In the genomic region with DNA sequence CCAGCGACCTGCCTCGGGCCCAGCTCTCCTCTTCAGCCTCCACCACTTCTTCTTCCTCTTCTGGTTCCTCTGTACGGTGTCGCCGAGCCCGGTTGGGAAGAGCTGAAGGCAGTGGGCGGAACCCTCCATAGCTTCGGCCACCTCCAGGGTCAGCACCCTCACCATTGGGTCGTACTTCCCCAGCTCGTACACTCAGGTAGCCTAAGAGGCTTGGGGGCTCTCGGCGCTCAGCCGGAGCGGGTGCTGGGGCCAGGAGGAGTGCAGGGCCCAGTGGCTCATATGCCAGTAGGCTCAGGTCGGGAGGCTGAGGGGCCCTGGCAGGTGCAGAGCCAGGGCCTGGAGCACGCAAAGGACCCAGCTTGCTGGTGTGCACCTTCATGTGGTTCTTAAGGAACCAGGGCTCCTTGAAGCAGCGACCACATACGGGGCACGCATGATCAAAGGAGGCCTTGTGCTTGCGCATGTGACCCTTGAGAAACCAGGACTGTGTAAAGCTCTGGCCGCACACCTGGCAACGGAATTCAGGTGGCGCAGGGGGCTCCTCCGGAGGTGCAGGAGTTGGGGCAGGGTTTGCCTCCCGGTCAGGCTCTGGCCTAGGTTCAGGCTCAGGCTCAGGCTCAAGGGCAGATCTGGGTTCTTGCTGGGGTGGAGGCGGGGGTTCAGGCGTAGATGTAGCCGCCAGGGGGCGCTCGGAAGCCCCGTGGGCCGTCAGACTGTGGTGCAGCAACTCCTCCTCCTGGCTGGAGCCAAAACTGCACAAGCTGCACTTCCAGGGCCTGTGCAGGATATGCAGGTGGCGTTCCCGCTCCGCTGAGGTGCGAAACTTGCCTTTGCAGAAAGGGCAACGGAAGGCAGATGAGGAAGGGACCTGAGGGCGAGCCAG, we compare ENCODE assay signal across 8 mouse cellular contexts. TPM values are rescaled to one million over a fixed set of nuclear protein-coding genes. Genes with fewer than 3 reads are reported as not detected.
DNase-seq lines count a peak whose midpoint lies in the region; ATAC-seq and TF ChIP-seq lines count a peak whose summit lies in the region.

No protein-coding gene starts in this region.

- H3K36me3 ChIP-seq in C2C12 (ENCODE audit: control insufficient read depth, insufficient read depth) = peaks cover 34% of the 10 kb centered on the region
- peaks cover 22% of the 10 kb centered on the region for H3K36me3 ChIP-seq in heart, embryonic 11.5 days (ENCODE audit: control insufficient read depth, insufficient read depth, low read length)
- peaks cover 56% of the 10 kb centered on the region for H3K36me3 ChIP-seq in kidney, embryonic 15.5 days
- H3K36me3 ChIP-seq in liver, embryonic 11.5 days (ENCODE audit: control insufficient read depth, insufficient read depth, low read length) = peaks cover 27% of the 10 kb centered on the region

- H3K79me3 ChIP-seq in C2C12 (ENCODE audit: low read depth) = no peaks in the 10 kb centered on the region

- peaks cover 51% of the 10 kb centered on the region for H3K4me1 ChIP-seq in heart, embryonic 11.5 days (ENCODE audit: control insufficient read depth, insufficient read depth, low read length)
- peaks cover 81% of the 10 kb centered on the region for H3K4me1 ChIP-seq in kidney, embryonic 15.5 days
- H3K4me1 ChIP-seq in liver, embryonic 11.5 days (replicated peaks; ENCODE audit: control insufficient read depth, insufficient read depth, low read length) = peaks cover 19% of the 10 kb centered on the region

- H3K9me3 ChIP-seq in heart, embryonic 11.5 days (replicated peaks; ENCODE audit: control insufficient read depth, low read length) = no peaks in the 10 kb centered on the region
- no peaks in the 10 kb centered on the region for H3K9me3 ChIP-seq in kidney, embryonic 15.5 days (replicated peaks)
- no peaks in the 10 kb centered on the region for H3K9me3 ChIP-seq in liver, embryonic 11.5 days (ENCODE audit: control insufficient read depth, low read length)

- peak; percentile 99 for TF ChIP-seq CTCF in C2C12 (IDR thresholded peaks at IDR 0.05; ENCODE audit: control insufficient read depth, insufficient read depth, insufficient read length)

- no peak overlapping the region for H3ac ChIP-seq in C2C12 (ENCODE audit: control insufficient read depth, insufficient read length, low read depth)

- H3K4me3 ChIP-seq in C2C12 (ENCODE audit: insufficient read depth, poor library complexity, severe bottlenecking) = no peak overlapping the region
- no peak overlapping the region for H3K4me3 ChIP-seq in heart, embryonic 11.5 days (ENCODE audit: low read depth, low read length)
- H3K4me3 ChIP-seq in kidney, embryonic 15.5 days (replicated peaks) = 0 out of 2 replicates have a peak overlapping the region, but pooled peaks have one; percentile 3
- H3K4me3 ChIP-seq in liver, embryonic 11.5 days (ENCODE audit: low read depth, low read length) = no peak overlapping the region

- H3K79me2 ChIP-seq in C2C12 (ENCODE audit: control insufficient read depth, insufficient read depth) = no peaks in the 10 kb centered on the region

- H3K9ac ChIP-seq in heart, embryonic 11.5 days (ENCODE audit: low read depth, low read length) = no peak overlapping the region
- H3K9ac ChIP-seq in kidney, embryonic 15.5 days = no peak overlapping the region
- 0 out of 2 replicates have a peak overlapping the region, but pooled peaks have one; percentile 16 for H3K9ac ChIP-seq in liver, embryonic 11.5 days (ENCODE audit: low read depth, low read length)

- WGBS in heart, embryonic 11.5 days (ENCODE audit: insufficient replicate concordance) = 61% methylated on average over 36 of the region's 38 CpGs
- WGBS in kidney, embryonic 15.5 days = 49% methylated on average over 38 of the region's 38 CpGs
- WGBS in liver, embryonic 11.5 days = 55% methylated on average over 38 of the region's 38 CpGs

- ATAC-seq in erythroblast, adult 5-6 weeks (replicated peaks; ENCODE audit: low FRiP score, poor library complexity, severe bottlenecking) = peak; percentile 90
- ATAC-seq in heart, embryonic 11.5 days (replicated peaks; ENCODE audit: insufficient number of reproducible peaks, low FRiP score, low TSS enrichment) = peak; percentile 12; the same call in 1 of the 2 replicates
- ATAC-seq in kidney, embryonic 15.5 days (replicated peaks; ENCODE audit: low FRiP score) = peak; percentile 38
- ATAC-seq in liver, embryonic 11.5 days (replicated peaks; ENCODE audit: low FRiP score) = peak; percentile 83

- DNase-seq in brain, adult 2 months (ENCODE audit: low read depth, low spot score) = peak; percentile 97
- peak; percentile 86 for DNase-seq in liver, embryonic 11.5 days (ENCODE audit: low spot score)
- DNase-seq in naive thymus-derived CD4-positive, alpha-beta T cell, adult 2 months (ENCODE audit: low read depth) = peak; percentile 96
- peak; percentile 90 to 98 for DNase-seq in spleen, postnatal 4 days (ENCODE audit: low spot score in 2 of 2)

- peak overlapping the region; percentile 21 for H3K4me2 ChIP-seq in heart, embryonic 11.5 days
- H3K4me2 ChIP-seq in kidney, embryonic 15.5 days = peak overlapping the region; percentile 41
- peak overlapping the region; percentile 51 for H3K4me2 ChIP-seq in liver, embryonic 11.5 days

- no peaks in the 10 kb centered on the region for H3K27me3 ChIP-seq in C2C12 (ENCODE audit: control insufficient read depth, insufficient read depth, insufficient read length)
- no peaks in the 10 kb centered on the region for H3K27me3 ChIP-seq in heart, embryonic 11.5 days (ENCODE audit: control insufficient read depth, insufficient read depth, low read length)
- H3K27me3 ChIP-seq in kidney, embryonic 15.5 days = no peaks in the 10 kb centered on the region
- 0 out of 2 replicates have a peak, but pooled peaks cover 3% of the 10 kb centered on the region for H3K27me3 ChIP-seq in liver, embryonic 11.5 days (replicated peaks; ENCODE audit: control insufficient read depth, insufficient read depth, low read length)

- no peak overlapping the region for H3K27ac ChIP-seq in heart, embryonic 11.5 days (ENCODE audit: low read depth, low read length)
- peak overlapping the region; percentile 62 for H3K27ac ChIP-seq in kidney, embryonic 15.5 days
- no peak overlapping the region for H3K27ac ChIP-seq in liver, embryonic 11.5 days (ENCODE audit: low read depth, low read length)

TF ChIP-seq in C2C12, 6 proteins besides CTCF, POLR2A, EP300 and RAD21:
- TF ChIP-seq FOSL1 (IDR thresholded peaks at IDR 0.05; ENCODE audit: insufficient read depth, low read length, poor library complexity, severe bottlenecking) (no peak), MYOG (IDR thresholded peaks at IDR 0.05; ENCODE audit: control insufficient read depth, extremely low read depth, insufficient read length) (no peak), MAX (IDR thresholded peaks at IDR 0.05) (no peak), USF1 (IDR thresholded peaks at IDR 0.05; ENCODE audit: low read depth) (no peak), MYOD1 (IDR thresholded peaks at IDR 0.05; ENCODE audit: control insufficient read depth, insufficient read length, low read depth) (no peak), CEBPB (IDR thresholded peaks at IDR 0.05; ENCODE audit: low read depth) (no peak)

RNA-seq across cellular contexts. Expression of a gene that starts 6.9 kb away (rescaled TPM):
- 0.46 TPM for polyA plus RNA-seq in C2C12 (2012; fragmentation: generic; extraction: Trizol)
- total RNA-seq in erythroblast, adult 5-6 weeks (2015; ENCODE audit: low replicate concordance) = not detected in 2 replicates
- total RNA-seq in erythroblast, adult 5-6 weeks (2017; ENCODE audit: low replicate concordance) = not detected in 2 replicates
- polyA plus RNA-seq in heart, embryonic 11.5 days (2014; fragmentation: Nextera tagmentation; extraction: Ambion mirVana) = 0.48 and 1.0 TPM in 2 replicates
- polyA plus RNA-seq in kidney, embryonic 15.5 days (2015; fragmentation: Nextera tagmentation; extraction: Ambion mirVana) = 0.93 and 1.1 TPM in 2 replicates
- 0.85 TPM in 1 of 2 replicates, not detected in the other for polyA plus RNA-seq in liver, embryonic 11.5 days (2014; fragmentation: Nextera tagmentation; extraction: Ambion mirVana)

RNA-seq across cellular contexts. Expression of a gene that starts 12.0 kb away (rescaled TPM):
- 17.6 TPM for polyA plus RNA-seq in C2C12 (2012; fragmentation: generic; extraction: Trizol)
- total RNA-seq in erythroblast, adult 5-6 weeks (2015; ENCODE audit: low replicate concordance) = 0.58 and 1.9 TPM in 2 replicates
- total RNA-seq in erythroblast, adult 5-6 weeks (2017; ENCODE audit: low replicate concordance) = 3.1 and 3.8 TPM in 2 replicates
- 22.0 and 22.8 TPM in 2 replicates for polyA plus RNA-seq in heart, embryonic 11.5 days (2014; fragmentation: Nextera tagmentation; extraction: Ambion mirVana)
- 38.5 and 43.8 TPM in 2 replicates for polyA plus RNA-seq in kidney, embryonic 15.5 days (2015; fragmentation: Nextera tagmentation; extraction: Ambion mirVana)
- 19.8 and 21.9 TPM in 2 replicates for polyA plus RNA-seq in liver, embryonic 11.5 days (2014; fragmentation: Nextera tagmentation; extraction: Ambion mirVana)

RNA-seq across cellular contexts. Expression of a gene that starts 24.0 kb away (rescaled TPM):
- polyA plus RNA-seq in C2C12 (2012; fragmentation: generic; extraction: Trizol) = 55.6 TPM
- 4.8 TPM in 1 of 2 replicates, not detected in the other for total RNA-seq in erythroblast, adult 5-6 weeks (2015; ENCODE audit: low replicate concordance)
- 2.3 and 14.1 TPM in 2 replicates for total RNA-seq in erythroblast, adult 5-6 weeks (2017; ENCODE audit: low replicate concordance)
- polyA plus RNA-seq in heart, embryonic 11.5 days (2014; fragmentation: Nextera tagmentation; extraction: Ambion mirVana) = 57.5 and 58.3 TPM in 2 replicates
- 86.1 and 105 TPM in 2 replicates for polyA plus RNA-seq in kidney, embryonic 15.5 days (2015; fragmentation: Nextera tagmentation; extraction: Ambion mirVana)
- 50.7 and 61.8 TPM in 2 replicates for polyA plus RNA-seq in liver, embryonic 11.5 days (2014; fragmentation: Nextera tagmentation; extraction: Ambion mirVana)

RNA-seq across cellular contexts. Expression of a gene that starts 33.7 kb away (rescaled TPM):
- not detected for polyA plus RNA-seq in C2C12 (2012; fragmentation: generic; extraction: Trizol)
- not detected in 2 replicates for total RNA-seq in erythroblast, adult 5-6 weeks (2015; ENCODE audit: low replicate concordance)
- total RNA-seq in erythroblast, adult 5-6 weeks (2017; ENCODE audit: low replicate concordance) = 0.56 TPM in 1 of 2 replicates, not detected in the other
- not detected in 2 replicates for polyA plus RNA-seq in heart, embryonic 11.5 days (2014; fragmentation: Nextera tagmentation; extraction: Ambion mirVana)
- polyA plus RNA-seq in kidney, embryonic 15.5 days (2015; fragmentation: Nextera tagmentation; extraction: Ambion mirVana) = not detected in 2 replicates
- polyA plus RNA-seq in liver, embryonic 11.5 days (2014; fragmentation: Nextera tagmentation; extraction: Ambion mirVana) = not detected in 2 replicates

Comparison
In these comparisons a context has a peak if more than half of its experiments do, and no peak if none do; other contexts are left out.
1. ATAC-seq: peak in every context shown above with its lines; median percentile 90 in erythroblast, adult 5-6 weeks; 83 in liver, embryonic 11.5 days; 38 in kidney, embryonic 15.5 days; 12 in heart, embryonic 11.5 days.